Mouse (Mus musculus): ENCODE measurements at regions not wholly inside any gene's neighbourhood (a gene's known extent, or its start where the extent isn't known, plus 50 kb on each side); places are given as distances from the start of the nearest gene placed in this dataset.

- intact Hi-C loops (cut with DNase I) = no loop called here
- peak; percentile 23 to 25 for DNase-seq
Observed at GRCm38 (mm10) chr13:63749997-63750396, 65.0 kb upstream of the Ercc6l2 start.

GRCm38 (mm10) chr13:63751196-63751595 is 63.8 kb upstream of the Ercc6l2 start:
- intact Hi-C loops (cut with DNase I) = no loop called here
- DNase-seq = no peak

- intact Hi-C loops (cut with DNase I) = no loop called here
- no peak for DNase-seq
Observed at GRCm38 (mm10) chr13:63757061-63757460, 58.0 kb upstream of the Ercc6l2 start.

- no peak for DNase-seq
- intact Hi-C loops (cut with DNase I) = no loop called here
Observed at GRCm38 (mm10) chr13:63761542-63761941, 53.5 kb upstream of the Ercc6l2 start.

Measured in heart, postnatal 36 days (tissue).